Mouse (Mus musculus) midbrain, postnatal 0 days (tissue): ENCODE measurements around the gene Ciz1. TPM values are rescaled to one million over a fixed set of nuclear protein-coding genes. Genes with fewer than 3 reads are reported as not detected.

Experiments
- ATAC-seq: fragments of 200-750 bp; cut with Nextera tagmentation; 2 replicates; pipeline ENCODE4 v1.8.0; 2017; ENCODE audit warnings: moderate number of reproducible peaks, mild to moderate bottlenecking, moderate TSS enrichment, moderate library complexity; ENCODE audit not compliant: low FRiP score
- DNase-seq: peaks from one replicate; pipeline ENCODE4 v3.0.0-alpha.2; 2015; ENCODE audit warnings: low spot score
- H3K27ac ChIP-seq: fragments of 300-500 bp; sonication (generic); 2 replicates; pipeline ENCODE4 v1.5.1; 2014; ENCODE audit warnings: low read depth, mild to moderate bottlenecking, low read length, mixed read lengths
- H3K27me3 ChIP-seq: fragments of 300-500 bp; sonication (generic); 2 replicates; pipeline ENCODE4 v1.6.1; 2014; ENCODE audit warnings: low read length, control low read depth, mixed read lengths; ENCODE audit not compliant: insufficient read depth
- H3K36me3 ChIP-seq: fragments of 300-500 bp; sonication (generic); 2 replicates; pipeline ENCODE4 v1.6.1; 2014; ENCODE audit warnings: low read length, control low read depth, mixed read lengths; ENCODE audit not compliant: insufficient read depth
- H3K4me1 ChIP-seq: fragments of 300-500 bp; sonication (generic); 2 replicates; pipeline ENCODE4 v1.6.1; 2014; ENCODE audit warnings: mild to moderate bottlenecking, control low read depth, antibody characterized with exemption, low read length, mixed read lengths; ENCODE audit not compliant: insufficient read depth
- H3K4me2 ChIP-seq: fragments of 300-500 bp; sonication (generic); 2 replicates; pipeline ENCODE4 v1.6.1; 2014; ENCODE audit warnings: low read depth, mild to moderate bottlenecking, low read length, mixed read lengths; ENCODE audit not compliant: poor library complexity, severe bottlenecking
- H3K4me3 ChIP-seq: fragments of 300-500 bp; sonication (generic); 2 replicates; pipeline ENCODE4 v1.5.1; 2014; ENCODE audit warnings: low read depth, mild to moderate bottlenecking, low read length, moderate library complexity
- H3K9ac ChIP-seq: fragments of 300-500 bp; sonication (generic); replicated peaks from 2 replicates; pipeline ENCODE4 v1.6.1; 2014; ENCODE audit warnings: mild to moderate bottlenecking, low read length, moderate library complexity, mixed read lengths; ENCODE audit not compliant: poor library complexity, severe bottlenecking
- H3K9me3 ChIP-seq: fragments of 300-500 bp; sonication (generic); 2 replicates; pipeline ENCODE4 v1.6.1; 2016; ENCODE audit warnings: low read length, control low read depth
- CTCF ChIP-seq: IDR thresholded peaks from 2 replicates; pipeline ENCODE4 v1.5.1; 2016; ENCODE audit warnings: antibody characterized with exemption, mild to moderate bottlenecking
- whole genome bisulfite sequencing: fragments of 180-500 bp; shearing (Covaris S2); extraction: QIAGEN DNeasy Blood & Tissue Kit; methylation state at CpG from one replicate; pipeline ENCODE4 v1.1.7; 2014; 5-methylcytosine and 5-hydroxymethylcytosine counted together
- polyA plus RNA-seq: library from polyadenylated mRNA; unstranded; fragments of >200 nt; fragmentation: Nextera tagmentation; extraction: Ambion mirVana; gene quantifications from 2 replicates; pipeline ENCODE4 v1.2.1, GENCODE M21; 2015
- total RNA-seq: library from RNA; depleted of rRNA; stranded (reverse); fragments of >200 nt; gene quantifications from 2 replicates; pipeline ENCODE4 v1.2.3, GENCODE M21; 2014

Ciz1 gene
- total and polyA plus RNA-seq, 2 experiments from 2014 or later: 47.3 to 81.8 TPM

DNA sequence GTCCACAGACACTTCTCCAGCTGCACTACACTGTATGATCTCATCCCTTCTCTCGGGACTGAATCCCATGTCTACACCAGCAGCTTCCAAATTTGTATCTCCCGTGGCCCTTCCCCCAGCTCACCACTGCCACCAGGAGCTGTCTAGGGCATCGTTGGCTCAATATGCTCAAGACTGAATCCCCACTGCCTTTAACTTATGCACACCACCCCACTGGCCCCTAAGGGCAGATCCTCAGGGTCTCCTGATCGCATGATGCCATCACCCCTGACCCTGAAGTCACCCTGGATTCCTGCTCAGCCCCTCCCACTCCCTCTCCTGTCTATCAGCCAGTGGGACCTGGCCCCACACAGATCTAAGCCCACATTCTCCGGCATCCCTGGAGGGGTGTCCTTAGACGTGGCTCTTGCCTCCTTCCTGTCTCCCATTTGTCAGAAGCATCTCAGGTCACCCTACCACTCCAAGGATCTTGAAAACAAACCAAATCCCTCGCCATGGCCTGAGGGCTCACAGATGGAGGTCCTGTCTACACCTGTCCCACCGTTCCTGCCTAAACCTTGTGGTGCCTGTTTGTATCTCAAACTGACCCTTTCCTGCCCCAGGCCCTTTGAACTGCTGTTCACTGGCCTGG, 2.4 kb upstream of the Ciz1 start:
- Histone ChIP-seq H3K9ac (0 out of 2 replicates have a peak overlapping the region, but pooled peaks have one; percentile 19), H3K4me1 (peaks cover 5% of the 10 kb centered on the region; the same call in 1 of the 2 replicates), H3K4me3 (no peak overlapping the region), H3K4me2 (no peak overlapping the region), H3K36me3 (peaks cover 6% of the 10 kb centered on the region; the same call in 1 of the 2 replicates), H3K27me3 (no peaks in the 10 kb centered on the region), H3K9me3 (no peaks in the 10 kb centered on the region), H3K27ac (no peak overlapping the region)
- ATAC-seq (no peak), DNase-seq (no peak)
- TF ChIP-seq CTCF: no peak
- WGBS: 65% methylated on average over 8 of the region's 8 CpGs

DNA sequence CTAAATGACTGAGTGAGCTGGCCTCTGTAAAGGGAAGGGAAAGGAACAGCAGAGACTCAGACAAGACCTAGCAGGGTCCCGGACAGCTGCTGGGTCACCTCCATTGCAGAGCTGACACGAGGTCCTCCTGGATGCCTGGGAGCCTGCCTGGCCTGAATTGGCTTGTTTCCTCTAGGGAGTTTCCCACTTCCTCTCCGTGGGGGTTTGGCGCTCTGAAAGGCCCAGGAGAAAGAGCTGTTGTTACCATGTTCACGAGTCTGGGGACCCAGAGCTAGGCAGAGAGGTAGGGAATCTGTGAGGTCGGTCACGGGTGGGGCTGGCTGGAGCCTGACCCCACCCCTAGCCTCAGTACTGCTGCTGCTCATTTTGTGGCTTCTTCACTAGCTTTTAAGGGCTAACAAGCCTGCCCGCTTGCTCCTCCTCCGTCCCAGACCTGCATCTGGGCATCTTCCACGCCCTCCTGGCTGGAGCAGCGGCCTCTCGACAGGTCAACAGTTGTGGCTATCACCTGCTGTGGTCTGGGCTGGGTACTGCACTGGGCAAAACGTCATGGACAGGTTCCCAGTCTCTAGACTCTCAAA, 1.6 kb upstream of the Ciz1 start:
- Histone ChIP-seq H3K4me1 (peaks cover 5% of the 10 kb centered on the region; the same call in 1 of the 2 replicates), H3K27ac (no peak overlapping the region), H3K9me3 (no peaks in the 10 kb centered on the region), H3K4me2 (peak overlapping the region; percentile 71), H3K9ac (peak overlapping the region; percentile 34; the same call in 1 of the 2 replicates), H3K36me3 (peaks cover 6% of the 10 kb centered on the region; the same call in 1 of the 2 replicates), H3K4me3 (peak overlapping the region; percentile 82; the same call in 1 of the 2 replicates), H3K27me3 (no peaks in the 10 kb centered on the region)
- DNase-seq: no peak
- WGBS: 50% methylated on average over 13 of the region's 13 CpGs
- TF ChIP-seq CTCF: no peak
- no peak for ATAC-seq

DNA sequence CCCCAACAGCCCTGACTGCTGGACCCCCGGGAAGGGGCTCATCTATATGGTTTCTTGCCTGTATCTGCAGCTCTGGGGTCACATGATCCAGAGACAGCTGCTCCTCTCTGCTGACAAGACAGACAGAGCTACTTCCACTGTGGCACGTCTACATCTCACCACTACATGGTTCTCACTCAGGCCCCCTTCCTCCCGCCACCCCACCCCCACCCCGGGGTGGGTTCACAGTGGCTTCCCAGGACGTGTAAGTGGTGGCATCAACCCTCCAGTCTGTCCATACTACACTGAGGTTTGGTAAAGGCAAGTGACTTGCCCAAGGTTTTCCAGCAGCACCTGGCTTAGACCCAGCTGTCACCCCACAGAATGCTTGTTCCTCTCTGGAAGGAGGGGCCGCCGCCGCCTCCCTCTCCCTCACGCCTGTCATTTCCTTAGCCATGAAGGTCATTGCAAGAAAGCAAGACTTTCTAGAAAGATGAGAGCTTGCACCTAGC, 611 bp upstream of the Ciz1 start:
- H3K9ac ChIP-seq: peak overlapping the region; percentile 92
- H3K4me1 ChIP-seq: peaks cover 5% of the 10 kb centered on the region; the same call in 1 of the 2 replicates
- TF ChIP-seq CTCF: no peak
- ATAC-seq (no peak), DNase-seq (no peak)
- peaks cover 6% of the 10 kb centered on the region; the same call in 1 of the 2 replicates for H3K36me3 ChIP-seq
- H3K4me2 ChIP-seq: peak overlapping the region; percentile 71
- WGBS: 51% methylated on average over 9 of the region's 9 CpGs
- H3K27me3 ChIP-seq: no peaks in the 10 kb centered on the region
- H3K27ac ChIP-seq: peak overlapping the region; percentile 96
- H3K9me3 ChIP-seq: no peaks in the 10 kb centered on the region
- H3K4me3 ChIP-seq: peak overlapping the region; percentile 82

DNA sequence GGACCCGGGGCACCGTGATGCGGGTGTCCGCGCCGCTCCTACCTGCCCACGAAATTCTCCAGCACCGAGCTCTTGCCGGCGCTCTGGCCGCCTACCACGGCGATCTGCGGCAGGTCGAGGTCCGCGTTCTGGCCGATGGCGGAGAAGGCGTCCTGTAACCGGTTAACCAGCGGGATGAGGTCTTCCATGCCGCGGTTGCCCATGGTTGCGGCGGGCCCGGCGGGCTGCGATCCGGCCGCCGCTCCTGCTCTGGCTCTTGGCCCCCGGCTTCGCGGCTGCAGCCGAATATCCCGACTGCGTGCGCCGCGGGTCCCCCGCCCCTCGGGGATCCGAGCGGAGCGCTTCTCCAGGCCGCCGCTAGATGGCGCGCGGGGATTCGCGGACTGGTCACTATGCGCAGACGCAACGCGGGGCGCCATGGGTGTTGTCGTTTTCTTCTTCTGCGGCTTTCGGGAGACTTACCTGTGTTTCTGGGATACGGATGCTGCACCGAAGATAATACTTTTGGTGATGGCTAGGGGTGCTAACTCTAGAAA, 948 bp downstream of the Ciz1 start, which contains the start of gene Dnm1:
Gene Dnm1 (minus strand): TSS at position 332 of the 536 bp plus-strand sequence.
- Histone ChIP-seq H3K27ac (peak within 1 kb of the TSS; percentile 96), H3K9me3 (no peaks in the 10 kb centered on the region), H3K36me3 (peaks cover 4% of the 10 kb centered on the region; the same call in 1 of the 2 replicates), H3K4me2 (peak within 1 kb of the TSS; percentile 71), H3K4me3 (peak within 1 kb of the TSS; percentile 82), H3K4me1 (peaks cover 5% of the 10 kb centered on the region; the same call in 1 of the 2 replicates), H3K27me3 (no peaks in the 10 kb centered on the region), H3K9ac (peak within 1 kb of the TSS; percentile 92)
- DNase-seq (peak; percentile 91), ATAC-seq (peak; percentile 72)
- TF ChIP-seq CTCF: peak; percentile 97
- WGBS: under 1% methylated on average over 57 of the region's 63 CpGs

DNA sequence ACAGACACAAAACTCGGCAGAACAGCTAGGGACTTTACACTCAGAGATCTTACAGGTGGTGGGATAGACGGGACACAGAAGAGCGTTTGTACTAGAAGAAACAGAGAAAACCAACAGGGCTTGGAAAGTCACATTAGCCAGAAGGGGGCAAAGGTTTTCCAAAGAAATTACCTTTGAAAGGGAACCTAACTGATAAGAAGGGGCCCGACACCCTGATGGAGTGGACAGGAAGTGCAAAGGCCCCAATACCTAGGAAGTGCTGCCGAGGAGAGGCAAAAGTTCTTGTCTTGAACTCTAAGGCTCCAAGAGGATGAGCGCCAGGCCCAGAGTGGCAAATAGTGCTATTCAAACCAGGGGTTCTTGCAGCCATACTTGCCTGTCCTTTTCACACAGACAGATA, 1.7 kb downstream of the Ciz1 start:
- no peak overlapping the region for H3K9ac ChIP-seq
- no peak overlapping the region for H3K4me3 ChIP-seq
- peaks cover 5% of the 10 kb centered on the region; the same call in 1 of the 2 replicates for H3K4me1 ChIP-seq
- no peaks in the 10 kb centered on the region for H3K9me3 ChIP-seq
- H3K4me2 ChIP-seq: no peak overlapping the region; the same call in 1 of the 2 replicates
- 75% methylated on average over 6 of the region's 6 CpGs for WGBS
- ATAC-seq (no peak), DNase-seq (no peak)
- H3K27me3 ChIP-seq: no peaks in the 10 kb centered on the region
- no peak overlapping the region for H3K27ac ChIP-seq
- no peaks in the 10 kb centered on the region for H3K36me3 ChIP-seq
- TF ChIP-seq CTCF: no peak
